ENCODE assay signal across 24 mouse cellular contexts in genomic region chr16:95676668-95677067, GRCm38 (mm10). TPM values are rescaled to one million over a fixed set of nuclear protein-coding genes. Genes with fewer than 3 reads are reported as not detected.
DNase-seq lines count a peak whose midpoint lies in the region; ATAC-seq and TF ChIP-seq lines count a peak whose summit lies in the region.
"Had no signal": no experiment of that assay in that cellular context is flagged by ENCODE, and none has a peak within 500 bp of the region (broad histone marks: within the 10 kb centered on the region; RNA-seq: fewer than 3 reads in every experiment).

No protein-coding gene starts in this region.

- no peaks in the 10 kb centered on the region for H3K27me3 ChIP-seq in liver, postnatal 0 days (ENCODE audit: insufficient read depth, low read length)
- H3K27me3 ChIP-seq: heart, embryonic 12.5 days; heart, embryonic 15.5 days; hindbrain, embryonic 15.5 days had no signal

- H3K4me3 ChIP-seq in liver, postnatal 0 days (ENCODE audit: low read depth, low read length): no peak overlapping the region
- H3K4me3 ChIP-seq: gastrocnemius, adult 2 months; heart, embryonic 12.5 days; heart, embryonic 15.5 days; hindbrain, embryonic 10.5 days; hindbrain, embryonic 15.5 days had no signal

- 69% methylated on average over 3 of the region's 3 CpGs for WGBS in liver, postnatal 0 days (ENCODE audit: insufficient replicate concordance)

- peak; percentile 80 for ATAC-seq in liver, postnatal 0 days
- ATAC-seq: forebrain, embryonic 14.5 days; forebrain, postnatal 0 days; intestine, postnatal 0 days had no signal

- no peak for TF ChIP-seq EP300 in liver, postnatal 0 days (IDR thresholded peaks at IDR 0.05; ENCODE audit: low read depth)

- peaks cover 2% of the 10 kb centered on the region; the same call in 1 of the 2 replicates for H3K4me1 ChIP-seq in liver, postnatal 0 days (ENCODE audit: insufficient read depth)
- H3K4me1 ChIP-seq: hindbrain, embryonic 15.5 days had no signal

- TF ChIP-seq CTCF in liver, postnatal 0 days (IDR thresholded peaks at IDR 0.05; ENCODE audit: low read depth): no peak

- H3K27ac ChIP-seq in liver, postnatal 0 days (ENCODE audit: low read depth): no peak overlapping the region
- H3K27ac ChIP-seq: gastrocnemius, adult 2 months; heart, embryonic 15.5 days; hindbrain, embryonic 10.5 days; hindbrain, embryonic 15.5 days had no signal

- no peak overlapping the region for H3K4me2 ChIP-seq in liver, postnatal 0 days (ENCODE audit: low read depth, low read length)
- H3K4me2 ChIP-seq: heart, embryonic 12.5 days; heart, embryonic 15.5 days; hindbrain, embryonic 15.5 days had no signal

- no peak overlapping the region for H3K9ac ChIP-seq in liver, postnatal 0 days (replicated peaks)
- H3K9ac ChIP-seq: forebrain, postnatal 0 days; heart, embryonic 12.5 days; heart, embryonic 15.5 days; hindbrain, embryonic 15.5 days had no signal

- DNase-seq in embryo, embryonic 10 days (ENCODE audit: low spot score): peak; percentile 29
- DNase-seq in embryo, embryonic 9.5 days (ENCODE audit: extremely low spot score): no peak
- DNase-seq in liver, postnatal 0 days: no peak
- DNase-seq in liver: no peak
- peak; percentile 40 for DNase-seq in mesoderm, embryonic 11.5 days (ENCODE audit: low read depth, low spot score)
- no peak for DNase-seq in c-Kit-positive CD71-positive TER-119-positive erythroid progenitor cells, embryonic 14.5 days (ENCODE audit: low spot score)
- DNase-seq: adrenal gland, adult 2 months; adrenal gland, postnatal 14 days; cerebellum, adult 11-12 months; cerebellum, adult 8-10 months; cerebellum, postnatal 10 days; cerebellum, postnatal 36 days; forebrain, postnatal 0 days; gastrocnemius, adult 2 months; gastrocnemius, postnatal 25 days; heart, adult 18-20 months; heart, postnatal 10 days; heart, postnatal 36 days had no signal

- no peaks in the 10 kb centered on the region for H3K9me3 ChIP-seq in liver, postnatal 0 days (ENCODE audit: low read length)
- H3K9me3 ChIP-seq: heart, embryonic 12.5 days; heart, embryonic 15.5 days; hindbrain, embryonic 10.5 days; hindbrain, embryonic 15.5 days had no signal

- no peaks in the 10 kb centered on the region for H3K36me3 ChIP-seq in liver, postnatal 0 days (replicated peaks; ENCODE audit: insufficient read depth, low read length)
- H3K36me3 ChIP-seq: heart, embryonic 12.5 days; heart, embryonic 15.5 days; hindbrain, embryonic 10.5 days; hindbrain, embryonic 15.5 days had no signal

RNA-seq across cellular contexts. Expression of gene Ets2, which starts 25.2 kb away (rescaled TPM):
- polyA plus RNA-seq in liver, postnatal 0 days (2015; fragmentation: Nextera tagmentation; extraction: Ambion mirVana): 13.2 and 13.5 TPM in 2 replicates

Comparison
In these comparisons a context has a peak if more than half of its experiments do, and no peak if none do; other contexts are left out.
1. DNase-seq: peak in embryo, embryonic 10 days (single experiment) and mesoderm, embryonic 11.5 days (single experiment); none in embryo, embryonic 9.5 days (single experiment), liver, postnatal 0 days (single experiment), liver (single experiment) and c-Kit-positive CD71-positive TER-119-positive erythroid progenitor cells, embryonic 14.5 days (single experiment).